In the genomic region with DNA sequence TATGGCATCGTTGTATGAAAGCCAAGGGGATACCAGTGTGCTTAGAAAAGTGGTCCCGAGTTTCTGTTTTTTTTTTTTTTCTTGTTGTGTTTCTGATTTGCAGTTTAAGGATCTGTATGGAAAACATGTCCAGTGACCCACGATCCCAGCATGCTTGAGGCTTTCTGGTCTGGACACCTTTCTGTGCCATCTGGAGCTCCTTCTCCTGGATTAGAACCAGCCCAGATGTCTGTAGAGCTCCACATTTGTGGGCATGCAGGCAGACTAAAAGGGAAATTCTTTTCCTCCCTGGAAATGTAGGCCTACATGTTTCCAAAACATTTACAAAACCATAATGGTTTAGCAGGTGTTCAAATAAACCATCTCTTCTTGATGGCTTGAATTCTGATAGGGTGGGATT, we compare ENCODE assay signal across 18 mouse cellular contexts. TPM values are rescaled to one million over a fixed set of nuclear protein-coding genes. Genes with fewer than 3 reads are reported as not detected.
"Had no signal": no experiment of that assay in that cellular context is flagged by ENCODE, and none has a peak within 500 bp of the region (broad histone marks: within the 10 kb centered on the region; RNA-seq: fewer than 3 reads in every experiment).

No protein-coding gene starts in this region.

- DNase-seq: gastrocnemius, adult 2 months; gastrocnemius, postnatal 10 days; gastrocnemius, postnatal 25 days; heart, adult 18-20 months; heart, postnatal 4 days; kidney, adult 18-20 months; kidney, adult 8-10 months; kidney, postnatal 10 days; kidney, postnatal 25 days; kidney, postnatal 4 days; liver; liver, embryonic 13.5 days; liver, postnatal 0 days had no signal

- ATAC-seq: hindbrain, embryonic 16.5 days; inflammation-experienced regulatory T-cells, adult 6 months; intestine, embryonic 15.5 days; intestine, postnatal 0 days; liver, postnatal 0 days had no signal

RNA-seq across cellular contexts. Expression of a gene that starts 20.0 kb away (rescaled TPM):
- total RNA-seq: granulocyte monocyte progenitor cell, adult 5-6 weeks had no signal
